Mouse (Mus musculus): ENCODE data around the gene Smim26.
"Not testable (repeated sequence)": the region's sequence is repeated elsewhere in the genome, so short reads cannot be mapped to it uniquely, and the experiment has no call there.

Smim26 gene

GRCm38 (mm10) chr2:144593951-144594651 is at the start of gene Smim26:
TSS of gene Smim26 (plus strand) at chr2:144594054.
- no peak for DNase-seq (ENCODE audit: low spot score)

GRCm38 (mm10) chr2:144544630-144545029 is 49.2 kb upstream of the Smim26 start:
- DNase-seq (ENCODE audit: low spot score): no peak

- no peak for DNase-seq (ENCODE audit: low spot score)
Measured at GRCm38 (mm10) chr2:144545061-144545460, 48.8 kb upstream of the Smim26 start.

GRCm38 (mm10) chr2:144545481-144545880 is 48.4 kb upstream of the Smim26 start:
- no peak for DNase-seq (ENCODE audit: low spot score)

- DNase-seq (ENCODE audit: low spot score): no peak
Measured at GRCm38 (mm10) chr2:144547559-144547958, 46.3 kb upstream of the Smim26 start.

GRCm38 (mm10) chr2:144550529-144550928 is 43.3 kb upstream of the Smim26 start, which contains the start of gene Rbbp9:
TSS of gene Rbbp9 (minus strand) at chr2:144550869.
- no peak for DNase-seq (ENCODE audit: low spot score)

DNA sequence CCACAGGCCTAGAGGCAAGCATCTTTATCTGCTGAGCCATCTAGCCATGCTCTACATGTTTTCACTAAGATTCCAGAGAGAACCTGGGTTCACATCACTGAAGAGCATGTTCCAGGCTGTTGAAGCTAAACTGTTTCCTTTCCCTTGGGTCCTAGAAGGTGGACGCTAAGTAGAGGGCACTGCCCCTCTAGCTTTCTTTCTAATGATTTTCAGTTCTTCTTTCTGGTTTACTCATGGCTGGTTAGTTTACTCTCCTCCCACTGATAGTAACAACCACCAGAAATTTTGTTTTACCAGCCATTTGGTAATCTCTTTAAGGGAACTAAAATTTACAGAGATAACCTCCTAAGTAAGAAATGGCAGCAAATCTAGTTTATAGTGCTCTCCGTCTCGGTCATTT is 39.9 kb upstream of the Smim26 start:
- DNase-seq (ENCODE audit: low spot score): no peak

- no peak for DNase-seq (ENCODE audit: low spot score)
Measured at GRCm38 (mm10) chr2:144555286-144555819, 38.5 kb upstream of the Smim26 start.

DNA sequence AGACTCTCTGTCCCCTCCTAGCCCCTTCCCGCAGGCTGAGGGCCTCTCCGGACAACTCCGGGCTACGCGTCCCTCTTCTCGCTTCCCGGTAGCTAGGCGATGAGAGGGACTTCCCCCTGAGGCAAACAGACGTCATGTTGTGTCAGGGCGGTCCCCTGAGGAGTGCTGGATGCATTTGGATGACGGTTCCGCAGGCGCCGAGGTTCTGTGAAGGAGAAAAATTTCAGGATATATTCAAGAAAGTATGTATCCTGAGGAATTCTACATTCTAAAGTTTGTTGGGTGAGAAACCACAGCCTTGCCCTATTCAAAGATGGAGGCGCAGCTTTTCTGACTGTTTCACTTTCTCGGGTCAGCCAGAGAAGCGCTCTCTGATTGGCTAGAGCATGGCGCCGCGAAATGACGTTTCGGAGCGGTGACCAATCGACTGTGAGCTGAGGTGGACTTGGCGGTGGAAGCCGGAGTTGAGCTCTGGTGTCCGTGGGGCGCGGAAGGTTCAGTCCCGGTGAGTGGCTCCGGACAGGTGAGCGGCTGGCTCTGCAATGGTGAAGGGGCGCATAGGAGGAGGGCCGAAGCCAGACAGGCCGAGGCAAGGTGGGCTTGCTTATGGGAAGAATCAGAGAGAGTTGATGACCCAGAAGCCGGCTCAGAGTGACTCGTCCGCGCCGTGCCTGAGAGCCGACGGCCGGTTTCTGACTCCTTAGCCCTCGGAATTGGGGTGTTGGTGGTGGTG is 37.9 kb upstream of the Smim26 start, which contains the start of gene Sec23b:
Sec23b (plus strand) TSS at position 410 of the 733 bp plus-strand sequence.
- peak; percentile 91 for DNase-seq (ENCODE audit: low spot score)

GRCm38 (mm10) chr2:144588723-144589122 is 5.1 kb upstream of the Smim26 start:
- no peak for DNase-seq (ENCODE audit: low spot score)

- DNase-seq (ENCODE audit: low spot score): not testable (repeated sequence)
Measured at GRCm38 (mm10) chr2:144593036-144593435, 818 bp upstream of the Smim26 start.

DNA sequence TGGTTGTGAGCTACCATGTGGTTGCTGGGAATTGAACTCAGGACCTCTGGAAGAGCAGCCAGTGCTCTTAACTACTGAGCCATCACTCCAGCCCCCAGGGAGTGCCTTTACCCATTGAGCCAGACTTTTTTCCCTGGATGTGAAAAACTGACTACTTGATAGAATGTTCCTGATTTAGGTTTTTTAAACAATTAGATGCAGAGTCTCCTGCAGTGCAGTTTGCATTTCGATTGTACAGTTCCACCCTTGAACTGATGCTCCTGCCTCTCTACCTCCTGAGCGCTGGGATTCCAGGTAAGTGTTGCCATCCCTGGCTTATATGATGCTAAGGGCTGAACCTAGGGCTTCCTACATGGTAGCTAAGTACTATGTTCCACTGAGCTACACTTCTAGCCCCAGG is 4.2 kb downstream of the Smim26 start:
- DNase-seq (ENCODE audit: low spot score): no peak

GRCm38 (mm10) chr2:144599831-144600687 is 6.2 kb downstream of the Smim26 start, which contains the start of gene Dtd1:
TSS of gene Dtd1 (plus strand) at chr2:144599897.
- peak; percentile 45 for DNase-seq (ENCODE audit: low spot score)

GRCm38 (mm10) chr2:144601576-144601975 is 7.7 kb downstream of the Smim26 start:
- DNase-seq (ENCODE audit: low spot score): no peak

GRCm38 (mm10) chr2:144613956-144614355 is 20.1 kb downstream of the Smim26 start:
- no peak for DNase-seq (ENCODE audit: low spot score)

DNA sequence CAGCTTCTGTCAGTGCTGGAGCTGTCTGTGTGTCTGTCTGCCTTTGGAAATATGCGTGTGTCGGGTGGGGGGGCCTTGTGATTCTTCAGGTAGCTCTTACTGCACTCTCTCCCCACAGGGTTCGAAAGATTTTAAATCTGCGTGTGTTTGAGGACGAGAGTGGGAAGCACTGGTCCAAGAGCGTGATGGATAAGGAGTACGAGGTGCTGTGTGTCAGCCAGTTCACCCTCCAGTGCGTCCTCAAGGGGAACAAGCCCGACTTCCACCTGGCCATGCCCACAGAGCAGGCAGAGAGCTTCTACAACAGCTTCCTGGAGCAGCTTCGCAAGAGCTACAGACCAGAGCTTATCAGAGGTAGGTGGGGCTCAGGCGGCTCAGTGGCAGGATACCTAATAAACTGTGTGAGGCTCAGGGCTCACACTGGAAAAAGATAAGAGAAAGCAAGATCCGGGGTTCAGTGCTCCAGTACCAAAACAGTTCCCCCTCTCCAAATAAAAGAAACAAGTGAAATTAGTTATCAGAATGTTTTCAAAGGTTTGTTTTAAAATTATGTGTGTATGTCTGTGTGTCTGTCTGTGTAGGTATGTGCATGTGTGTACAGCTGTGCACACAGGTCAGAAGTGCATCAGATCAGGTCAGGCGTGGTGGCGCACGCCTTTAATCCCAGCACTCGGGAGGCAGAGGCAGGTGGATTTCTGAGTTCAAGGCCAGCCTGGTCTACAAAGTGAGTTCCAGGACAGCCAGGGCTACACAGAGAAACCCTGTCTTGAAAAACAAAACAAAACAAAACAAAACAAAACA is 23.4 kb downstream of the Smim26 start:
- DNase-seq (ENCODE audit: low spot score): no peak

GRCm38 (mm10) chr2:144621491-144621890 is 27.6 kb downstream of the Smim26 start:
- DNase-seq (ENCODE audit: low spot score): no peak

GRCm38 (mm10) chr2:144633551-144633950 is 39.7 kb downstream of the Smim26 start:
- DNase-seq (ENCODE audit: low spot score): no peak

DNA sequence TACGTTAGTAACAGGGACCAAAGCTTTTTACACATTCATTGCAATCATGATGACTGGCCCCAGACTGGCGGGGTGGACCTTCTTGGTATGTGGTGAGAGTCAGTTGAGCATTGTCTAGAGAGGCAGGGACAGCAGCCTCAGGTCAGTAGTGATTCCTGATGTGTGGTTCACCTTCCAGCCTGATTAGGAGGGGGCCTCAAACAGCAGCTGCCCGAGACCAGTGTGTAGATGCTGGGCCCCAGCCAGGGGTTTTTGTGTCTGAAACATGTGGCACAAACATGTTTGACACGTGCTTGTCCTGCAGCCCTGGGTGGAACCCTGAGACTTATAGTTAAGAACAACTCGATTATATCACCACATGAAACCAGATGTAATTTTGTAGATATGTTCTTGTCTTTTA is 40.4 kb downstream of the Smim26 start:
- no peak for DNase-seq (ENCODE audit: low spot score)

DNA sequence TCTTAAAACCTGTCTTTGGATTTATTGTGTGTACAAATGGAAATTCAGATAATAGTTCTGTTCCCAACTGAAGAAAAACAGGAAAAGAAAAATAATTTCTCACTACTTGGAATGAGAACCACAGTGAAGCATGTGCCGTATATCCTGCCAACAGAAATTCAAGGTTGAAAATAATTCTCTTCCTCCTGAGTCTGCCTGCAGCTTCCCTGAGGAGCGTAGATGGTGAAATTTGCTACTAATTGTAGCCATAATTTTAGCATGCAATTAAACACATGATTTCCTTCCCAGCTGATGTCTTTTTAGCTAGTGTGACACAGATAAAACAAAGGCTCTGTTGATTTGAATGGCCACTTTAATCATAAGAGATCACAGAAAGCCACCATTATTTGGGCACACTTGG is 40.9 kb downstream of the Smim26 start:
- DNase-seq (ENCODE audit: low spot score): no peak

DNA sequence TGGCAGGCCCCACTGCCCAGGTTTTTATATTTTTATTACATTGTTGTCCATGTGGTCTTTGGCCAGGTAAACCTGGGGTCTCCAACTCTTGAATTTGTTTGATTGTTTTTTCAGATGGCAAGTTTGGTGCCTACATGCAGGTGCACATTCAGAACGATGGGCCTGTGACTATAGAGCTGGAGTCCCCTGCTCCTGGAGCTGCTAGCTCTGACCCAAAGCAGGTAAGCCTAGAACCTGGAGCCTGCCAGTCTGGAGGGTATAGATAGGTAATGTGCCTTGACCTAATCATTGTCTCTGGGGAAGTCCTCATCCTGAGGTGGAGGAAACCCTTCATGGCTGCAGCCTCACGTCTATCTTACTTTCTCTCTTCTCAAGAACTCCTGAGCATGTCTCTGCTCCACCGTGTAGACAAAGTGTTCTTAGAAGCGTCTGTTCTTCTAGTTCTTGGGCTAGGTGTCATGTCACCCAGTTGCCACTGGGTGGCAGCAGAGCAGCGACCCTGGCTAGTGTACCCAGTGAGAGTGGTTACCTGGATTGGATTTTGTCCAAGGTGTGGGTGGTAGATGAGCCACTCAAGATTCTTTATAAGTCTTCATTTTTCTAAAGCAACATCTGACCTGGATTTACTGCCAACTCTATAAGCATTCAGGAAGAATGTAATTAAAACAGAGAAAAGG is 41.9 kb downstream of the Smim26 start:
- no peak for DNase-seq (ENCODE audit: low spot score)
